Comparison of ENCODE assay signal across 19 mouse cellular contexts in genomic region chr2:165096367-165096766, GRCm38 (mm10). TPM values are rescaled to one million over a fixed set of nuclear protein-coding genes. Genes with fewer than 3 reads are reported as not detected.
DNase-seq lines count a peak whose midpoint lies in the region; ATAC-seq and TF ChIP-seq lines count a peak whose summit lies in the region.
"Had no signal": no experiment of that assay in that cellular context is flagged by ENCODE, and none has a peak within 500 bp of the region (broad histone marks: within the 10 kb centered on the region; RNA-seq: fewer than 3 reads in every experiment).

No protein-coding gene starts in this region.

- H3K4me3 ChIP-seq in forebrain, embryonic 11.5 days (ENCODE audit: low read depth, low read length): no peak overlapping the region
- H3K4me3 ChIP-seq in hindbrain, embryonic 14.5 days (replicated peaks; ENCODE audit: low read length): no peak overlapping the region
- no peak overlapping the region for H3K4me3 ChIP-seq in midbrain, postnatal 0 days (ENCODE audit: low read depth, low read length)
- H3K4me3 ChIP-seq: embryonic facial prominence, embryonic 15.5 days; limb, embryonic 13.5 days had no signal

- TF ChIP-seq CTCF in midbrain, postnatal 0 days (IDR thresholded peaks at IDR 0.05): no peak

- peak overlapping the region; percentile 50 for H3K27ac ChIP-seq in forebrain, embryonic 11.5 days (ENCODE audit: low read depth, low read length)
- peak overlapping the region; percentile 23; the same call in 1 of the 2 replicates for H3K27ac ChIP-seq in hindbrain, embryonic 14.5 days
- no peak overlapping the region for H3K27ac ChIP-seq in midbrain, postnatal 0 days (ENCODE audit: low read depth, low read length)
- H3K27ac ChIP-seq: embryonic facial prominence, embryonic 15.5 days; limb, embryonic 13.5 days had no signal

- peak; percentile 63 for DNase-seq in embryo, embryonic 11 days
- peak; percentile 78 for DNase-seq in forebrain, embryonic 11.5 days (ENCODE audit: low spot score)
- no peak for DNase-seq in hindbrain, embryonic 14.5 days (ENCODE audit: low spot score)
- DNase-seq in midbrain, postnatal 0 days (ENCODE audit: low spot score): peak; percentile 81
- DNase-seq in frontal cortex, postnatal 14 days (ENCODE audit: low spot score in 2 of 2): no peak
- DNase-seq in left cerebral cortex, adult 9 months (ENCODE audit: low spot score in 2 of 2): no peak
- DNase-seq: adrenal gland, adult 8-10 months; cerebellum, adult 11-12 months; gastrocnemius, postnatal 10 days; heart, postnatal 10 days; layer of hippocampus, adult 9-11 months; lung, embryonic 14.5 days had no signal

- H3K27me3 ChIP-seq in forebrain, embryonic 11.5 days (ENCODE audit: control insufficient read depth, insufficient read depth, low read length): peaks cover 4% of the 10 kb centered on the region
- H3K27me3 ChIP-seq in hindbrain, embryonic 14.5 days (ENCODE audit: control insufficient read depth, insufficient read depth, low read length): 0 out of 2 replicates have a peak, but pooled peaks cover 7% of the 10 kb centered on the region
- no peaks in the 10 kb centered on the region for H3K27me3 ChIP-seq in midbrain, postnatal 0 days (ENCODE audit: insufficient read depth, low read length)

- no peak overlapping the region; the same call in 1 of the 2 replicates for H3K9ac ChIP-seq in forebrain, embryonic 11.5 days (ENCODE audit: low read length)
- no peak overlapping the region for H3K9ac ChIP-seq in hindbrain, embryonic 14.5 days
- H3K9ac ChIP-seq in midbrain, postnatal 0 days (replicated peaks; ENCODE audit: low read length, poor library complexity, severe bottlenecking): no peak overlapping the region
- H3K9ac ChIP-seq: embryonic facial prominence, embryonic 15.5 days; limb, embryonic 13.5 days; lung, embryonic 14.5 days had no signal

- H3K36me3 ChIP-seq in forebrain, embryonic 11.5 days (ENCODE audit: control insufficient read depth, insufficient read depth, low read length): no peaks in the 10 kb centered on the region
- H3K36me3 ChIP-seq in hindbrain, embryonic 14.5 days (replicated peaks; ENCODE audit: control insufficient read depth, insufficient read depth): no peaks in the 10 kb centered on the region
- H3K36me3 ChIP-seq in midbrain, postnatal 0 days (ENCODE audit: insufficient read depth, low read length): no peaks in the 10 kb centered on the region
- H3K36me3 ChIP-seq: embryonic facial prominence, embryonic 15.5 days; limb, embryonic 13.5 days had no signal

- H3K9me3 ChIP-seq in forebrain, embryonic 11.5 days (ENCODE audit: control insufficient read depth, low read length): no peaks in the 10 kb centered on the region
- H3K9me3 ChIP-seq in hindbrain, embryonic 14.5 days (ENCODE audit: control insufficient read depth, low read length): no peaks in the 10 kb centered on the region
- no peaks in the 10 kb centered on the region for H3K9me3 ChIP-seq in midbrain, postnatal 0 days (ENCODE audit: low read length)
- H3K9me3 ChIP-seq: embryonic facial prominence, embryonic 15.5 days; limb, embryonic 13.5 days had no signal

- WGBS in forebrain, embryonic 11.5 days: 21% methylated on average over 10 of the region's 10 CpGs
- WGBS in hindbrain, embryonic 14.5 days: 15% methylated on average over 10 of the region's 10 CpGs
- WGBS in midbrain, postnatal 0 days: 16% methylated on average over 10 of the region's 10 CpGs

- no peak overlapping the region for H3K4me2 ChIP-seq in forebrain, embryonic 11.5 days (ENCODE audit: low read depth, low read length, severe bottlenecking)
- no peak overlapping the region for H3K4me2 ChIP-seq in hindbrain, embryonic 14.5 days (replicated peaks)
- no peak overlapping the region for H3K4me2 ChIP-seq in midbrain, postnatal 0 days (ENCODE audit: low read depth, low read length, poor library complexity, severe bottlenecking)
- H3K4me2 ChIP-seq: embryonic facial prominence, embryonic 15.5 days; limb, embryonic 13.5 days; lung, embryonic 14.5 days had no signal

- H3K4me1 ChIP-seq in forebrain, embryonic 11.5 days (replicated peaks; ENCODE audit: control insufficient read depth, insufficient read depth, low read length): peaks cover 17% of the 10 kb centered on the region
- H3K4me1 ChIP-seq in hindbrain, embryonic 14.5 days (replicated peaks; ENCODE audit: control insufficient read depth, insufficient read depth, low read length): peaks cover 17% of the 10 kb centered on the region
- peaks cover 3% of the 10 kb centered on the region for H3K4me1 ChIP-seq in midbrain, postnatal 0 days (ENCODE audit: insufficient read depth, low read length)
- H3K4me1 ChIP-seq: embryonic facial prominence, embryonic 15.5 days had no signal

- ATAC-seq in forebrain, embryonic 11.5 days (replicated peaks; ENCODE audit: low FRiP score): peak; percentile 62
- ATAC-seq in hindbrain, embryonic 14.5 days (ENCODE audit: low FRiP score): no peak
- no peak for ATAC-seq in midbrain, postnatal 0 days (ENCODE audit: low FRiP score)
- ATAC-seq in cerebellum, adult (ENCODE audit: insufficient number of reproducible peaks, low FRiP score, low TSS enrichment): no peak
- ATAC-seq: intestine, postnatal 0 days had no signal

RNA-seq across cellular contexts. Expression of gene 1700025C18Rik, which starts 5.8 kb away (rescaled TPM):
- not detected in 2 replicates for polyA plus RNA-seq in forebrain, embryonic 11.5 days (2014; fragmentation: Nextera tagmentation; extraction: Ambion mirVana)
- not detected in 2 replicates for polyA plus RNA-seq in hindbrain, embryonic 14.5 days (2014; fragmentation: Nextera tagmentation; extraction: Ambion mirVana)
- not detected in 2 replicates for total RNA-seq in midbrain, postnatal 0 days (2014; rRNA removed)
- polyA plus RNA-seq in midbrain, postnatal 0 days (2015; fragmentation: Nextera tagmentation; extraction: Ambion mirVana): not detected in 2 replicates
- total RNA-seq: adrenal gland, adult 8-10 months; CH12.LX; gastrocnemius, postnatal 10 days; heart, postnatal 10 days; megakaryocyte-erythroid progenitor cell, adult 5-6 weeks had no signal
- polyA plus RNA-seq: embryonic facial prominence, embryonic 15.5 days; intestine, postnatal 0 days; limb, embryonic 13.5 days; lung, embryonic 14.5 days; spleen, adult 2 months had no signal

RNA-seq across cellular contexts. Expression of gene Cd40, which starts 40.9 kb away (rescaled TPM):
- polyA plus RNA-seq in forebrain, embryonic 11.5 days (2014; fragmentation: Nextera tagmentation; extraction: Ambion mirVana): 3.9 and 4.2 TPM in 2 replicates
- polyA plus RNA-seq in hindbrain, embryonic 14.5 days (2014; fragmentation: Nextera tagmentation; extraction: Ambion mirVana): 6.3 and 8.3 TPM in 2 replicates
- total RNA-seq in midbrain, postnatal 0 days (2014; rRNA removed): 5.2 and 5.9 TPM in 2 replicates
- polyA plus RNA-seq in midbrain, postnatal 0 days (2015; fragmentation: Nextera tagmentation; extraction: Ambion mirVana): 4.4 and 6.4 TPM in 2 replicates
- total RNA-seq: megakaryocyte-erythroid progenitor cell, adult 5-6 weeks had no signal

Comparison
In these comparisons a context has a peak if more than half of its experiments do, and no peak if none do; other contexts are left out.
1. DNase-seq: peak in embryo, embryonic 11 days (single experiment), forebrain, embryonic 11.5 days (single experiment) and midbrain, postnatal 0 days (single experiment); none in hindbrain, embryonic 14.5 days (single experiment), frontal cortex, postnatal 14 days (0 of 2) and left cerebral cortex, adult 9 months (0 of 2).